Mouse (Mus musculus): Measurements from ENCODE around the gene Apoc2.

Apoc2 gene

GRCm38 (mm10) chr7:19676662-19677061 is 1.1 kb downstream of the Apoc2 start:
- no peak for DNase-seq

- no peak for DNase-seq
These were observed 1.9 kb downstream of the Apoc2 start for GRCm38 (mm10) chr7:19675824-19676223.

- DNase-seq: no peak
These were observed 4.5 kb downstream of the Apoc2 start for GRCm38 (mm10) chr7:19673083-19673699.

GRCm38 (mm10) chr7:19671511-19671910 is 6.2 kb downstream of the Apoc2 start:
- DNase-seq: no peak

GRCm38 (mm10) chr7:19668947-19669721 is 8.6 kb downstream of the Apoc2 start:
- peak; percentile 64 to 79 for DNase-seq

- DNase-seq: no peak
These were observed 10.3 kb downstream of the Apoc2 start for GRCm38 (mm10) chr7:19667434-19667833.

GRCm38 (mm10) chr7:19666750-19667149 is 11.0 kb downstream of the Apoc2 start:
- DNase-seq: no peak

- DNase-seq: peak; percentile 92 to 96
These were observed 12.5 kb downstream of the Apoc2 start, which contains the start of gene Clptm1 for GRCm38 (mm10) chr7:19664955-19665841. TSS of gene Clptm1 (minus strand) at chr7:19665033.

- no peak for DNase-seq
These were observed 13.2 kb downstream of the Apoc2 start for GRCm38 (mm10) chr7:19664455-19664954.

- peak; percentile 9 to 11 for DNase-seq
These were observed 13.8 kb downstream of the Apoc2 start for GRCm38 (mm10) chr7:19663940-19664339.

- DNase-seq: no peak
These were observed 25.1 kb downstream of the Apoc2 start for GRCm38 (mm10) chr7:19652614-19653013.

- DNase-seq: no peak
These were observed 26.5 kb downstream of the Apoc2 start for GRCm38 (mm10) chr7:19651063-19651786.

- DNase-seq: no peak
These were observed 36.5 kb downstream of the Apoc2 start for GRCm38 (mm10) chr7:19641223-19641622.

- DNase-seq: no peak
These were observed 42.5 kb downstream of the Apoc2 start for GRCm38 (mm10) chr7:19635074-19635827.

GRCm38 (mm10) chr7:19634591-19634990 is 43.1 kb downstream of the Apoc2 start:
- DNase-seq: no peak

- no peak for DNase-seq
These were observed 43.9 kb downstream of the Apoc2 start for GRCm38 (mm10) chr7:19633855-19634254.

- DNase-seq: no peak
These were observed 44.5 kb downstream of the Apoc2 start for GRCm38 (mm10) chr7:19633197-19633596.

GRCm38 (mm10) chr7:19632720-19633119 is 45.0 kb downstream of the Apoc2 start:
- DNase-seq: no peak

- DNase-seq: no peak
These were observed 45.5 kb downstream of the Apoc2 start for GRCm38 (mm10) chr7:19632275-19632674.

- peak; percentile 75 to 84 for DNase-seq
These were observed 48.4 kb downstream of the Apoc2 start, which contains the start of gene Relb for GRCm38 (mm10) chr7:19629361-19629734. TSS of gene Relb (minus strand) at chr7:19629438.

- peak; percentile 92 to 98 for DNase-seq
These were observed 49.0 kb downstream of the Apoc2 start for GRCm38 (mm10) chr7:19628536-19629360.
